Mouse (Mus musculus) brain, embryonic 14.5 days (tissue): ENCODE results near the gene Arhgap18.

Experiments
- CTCF ChIP-seq: fragments of 200-500 bp; IDR thresholded peaks from 2 replicates; pipeline ENCODE4 v1.5.1; 2012; ENCODE audit warnings: inconsistent platforms, mild to moderate bottlenecking, moderate library complexity, borderline replicate concordance; ENCODE audit not compliant: insufficient read depth, insufficient read length; ENCODE audit errors: extremely low read depth
- POLR2A ChIP-seq: fragments of 200-500 bp; IDR thresholded peaks from 2 replicates; pipeline ENCODE4 v1.6.1; 2012; ENCODE audit warnings: mild to moderate bottlenecking, inconsistent platforms, borderline replicate concordance; ENCODE audit not compliant: poor library complexity, insufficient read depth, insufficient read length, severe bottlenecking; ENCODE audit errors: extremely low read depth

GRCm38 (mm10) chr10:26832669-26833249 is 79.5 kb downstream of the Arhgap18 start:
- TF ChIP-seq CTCF (no peak), POLR2A (no peak)
